Mouse (Mus musculus) lung, embryonic 14.5 days (tissue): ENCODE data around the gene Nav3. TPM values are rescaled to one million over a fixed set of nuclear protein-coding genes. Genes with fewer than 3 reads are reported as not detected.
A peak's percentile ranks its signal among the peaks of the same experiment; 100 is the strongest.

Experiments used
- ATAC-seq: fragments of 200-750 bp; cut with Nextera tagmentation; 2 replicates; pipeline ENCODE4 v1.8.0; 2017; ENCODE audit warnings: mild to moderate bottlenecking, moderate TSS enrichment, moderate library complexity; ENCODE audit not compliant: insufficient read depth
- DNase-seq: peaks from one replicate; pipeline ENCODE4 v3.0.0-alpha.2; 2015
- H3K27ac ChIP-seq: fragments of 300-500 bp; sonication (generic); 2 replicates; pipeline ENCODE4 v1.5.1; 2014; ENCODE audit warnings: low read depth, mild to moderate bottlenecking, moderate library complexity
- H3K27me3 ChIP-seq: fragments of 300-500 bp; sonication (generic); 2 replicates; pipeline ENCODE4 v1.6.1; 2014; ENCODE audit warnings: low read length, control low read depth; ENCODE audit not compliant: insufficient read depth
- H3K36me3 ChIP-seq: fragments of 300-500 bp; sonication (generic); 2 replicates; pipeline ENCODE4 v1.6.1; 2014; ENCODE audit warnings: control low read depth; ENCODE audit not compliant: insufficient read depth
- H3K4me1 ChIP-seq: fragments of 300-500 bp; sonication (generic); 2 replicates; pipeline ENCODE4 v1.6.1; 2014; ENCODE audit warnings: antibody characterized with exemption, control low read depth; ENCODE audit not compliant: insufficient read depth
- H3K4me2 ChIP-seq: fragments of 300-500 bp; sonication (generic); 2 replicates; pipeline ENCODE4 v1.6.1; 2014; ENCODE audit warnings: mild to moderate bottlenecking
- H3K4me3 ChIP-seq: fragments of 300-500 bp; sonication (generic); 2 replicates; pipeline ENCODE4 v1.5.1; 2014; ENCODE audit warnings: low read depth, low read length
- H3K9ac ChIP-seq: fragments of 300-500 bp; sonication (generic); 2 replicates; pipeline ENCODE4 v1.6.1; 2014
- H3K9me3 ChIP-seq: fragments of 300-500 bp; sonication (generic); 2 replicates; pipeline ENCODE4 v1.6.1; 2016; ENCODE audit warnings: low read depth, low read length, control low read depth
- CTCF ChIP-seq: IDR thresholded peaks from 2 replicates; pipeline ENCODE4 v1.5.1; 2016; ENCODE audit warnings: antibody characterized with exemption, low read depth
- WGBS: fragments of 180-500 bp; shearing (Covaris S2); extraction: QIAGEN DNeasy Blood & Tissue Kit; methylation state at CpG from one replicate; pipeline ENCODE4 v1.1.7; 2014; 5-methylcytosine and 5-hydroxymethylcytosine counted together
- polyA plus RNA-seq: library from polyadenylated mRNA; unstranded; fragments of >200 nt; fragmentation: Nextera tagmentation; extraction: Ambion mirVana; gene quantifications from 2 replicates; pipeline ENCODE4 v1.2.1, GENCODE M21; 2014

Gene Nav3
- polyA plus RNA-seq, 1 experiment from 2014 or later = 3.7 TPM

GRCm38 (mm10) chr10:110270561-110270960 is 185.4 kb downstream of the Nav3 start:
- H3K9ac ChIP-seq = no peak overlapping the region
- H3K4me2 ChIP-seq = no peak overlapping the region
- no peak for TF ChIP-seq CTCF
- ATAC-seq = no peak
- no peaks in the 10 kb centered on the region for H3K27me3 ChIP-seq
- H3K9me3 ChIP-seq = no peaks in the 10 kb centered on the region
- no peaks in the 10 kb centered on the region for H3K4me1 ChIP-seq
- no peak overlapping the region for H3K4me3 ChIP-seq
- DNase-seq = no peak
- H3K27ac ChIP-seq = no peak overlapping the region
- H3K36me3 ChIP-seq = no peaks in the 10 kb centered on the region
- 79% methylated on average over 1 of the region's 1 CpGs for WGBS

GRCm38 (mm10) chr10:110242128-110242561 is 213.9 kb downstream of the Nav3 start:
- no peak for TF ChIP-seq CTCF
- H3K4me3 ChIP-seq = no peak overlapping the region
- DNase-seq (peak; percentile 59), ATAC-seq (peak; percentile 66)
- H3K9ac ChIP-seq = no peak overlapping the region
- H3K9me3 ChIP-seq = no peaks in the 10 kb centered on the region
- no peak overlapping the region for H3K4me2 ChIP-seq
- no peaks in the 10 kb centered on the region for H3K4me1 ChIP-seq
- WGBS = 47% methylated on average over 3 of the region's 3 CpGs
- 0 out of 2 replicates have a peak overlapping the region, but pooled peaks have one; percentile 18 for H3K27ac ChIP-seq
- no peaks in the 10 kb centered on the region for H3K36me3 ChIP-seq
- no peaks in the 10 kb centered on the region for H3K27me3 ChIP-seq

- WGBS = 87% methylated on average over 3 of the region's 3 CpGs
- H3K27me3 ChIP-seq = no peaks in the 10 kb centered on the region
Measured at GRCm38 (mm10) chr10:110240667-110241066, 215.3 kb downstream of the Nav3 start.

GRCm38 (mm10) chr10:110233307-110233930 is 222.6 kb downstream of the Nav3 start:
- ATAC-seq (no peak), DNase-seq (no peak)
- Histone ChIP-seq H3K4me2 (no peak overlapping the region), H3K9ac (no peak overlapping the region), H3K4me3 (no peak overlapping the region), H3K27me3 (no peaks in the 10 kb centered on the region), H3K4me1 (no peaks in the 10 kb centered on the region), H3K36me3 (no peaks in the 10 kb centered on the region), H3K9me3 (no peaks in the 10 kb centered on the region), H3K27ac (no peak overlapping the region)
- TF ChIP-seq CTCF = no peak
- WGBS = 70% methylated on average over 6 of the region's 6 CpGs

More at GRCm38 (mm10) chr10:110240667-110241066, 215.3 kb downstream of the Nav3 start:
- Histone ChIP-seq H3K9me3 (no peaks in the 10 kb centered on the region), H3K9ac (no peak overlapping the region), H3K27ac (no peak overlapping the region), H3K36me3 (no peaks in the 10 kb centered on the region), H3K4me3 (no peak overlapping the region), H3K4me2 (no peak overlapping the region), H3K4me1 (no peaks in the 10 kb centered on the region)
- DNase-seq (no peak), ATAC-seq (no peak)
- TF ChIP-seq CTCF = no peak

GRCm38 (mm10) chr10:110206411-110206810 is 249.6 kb downstream of the Nav3 start:
- 0 out of 2 replicates have a peak, but pooled peaks cover 2% of the 10 kb centered on the region for H3K4me1 ChIP-seq
- H3K27me3 ChIP-seq = no peaks in the 10 kb centered on the region
- DNase-seq = no peak
- H3K4me2 ChIP-seq = no peak overlapping the region
- H3K27ac ChIP-seq = no peak overlapping the region
- WGBS = 92% methylated on average over 5 of the region's 5 CpGs
- no peak overlapping the region for H3K4me3 ChIP-seq
- no peak for TF ChIP-seq CTCF
- no peak overlapping the region for H3K9ac ChIP-seq
- no peak for ATAC-seq
- H3K9me3 ChIP-seq = no peaks in the 10 kb centered on the region
- no peaks in the 10 kb centered on the region for H3K36me3 ChIP-seq

- TF ChIP-seq CTCF = no peak
- no peak overlapping the region for H3K9ac ChIP-seq
- no peaks in the 10 kb centered on the region for H3K27me3 ChIP-seq
- WGBS = 48% methylated on average over 5 of the region's 5 CpGs
- 0 out of 2 replicates have a peak, but pooled peaks cover 2% of the 10 kb centered on the region for H3K4me1 ChIP-seq
- DNase-seq (peak; percentile 52), ATAC-seq (peak; percentile 80)
- no peaks in the 10 kb centered on the region for H3K9me3 ChIP-seq
- H3K4me3 ChIP-seq = no peak overlapping the region
- H3K4me2 ChIP-seq = no peak overlapping the region
- H3K36me3 ChIP-seq = no peaks in the 10 kb centered on the region
- H3K27ac ChIP-seq = no peak overlapping the region
Measured at GRCm38 (mm10) chr10:110204121-110204697, 251.8 kb downstream of the Nav3 start.

GRCm38 (mm10) chr10:110192881-110193280 is 263.1 kb downstream of the Nav3 start:
- ATAC-seq (peak; percentile 77; the same call in 1 of the 2 replicates), DNase-seq (peak; percentile 68)
- H3K4me3 ChIP-seq = no peak overlapping the region
- no peak for TF ChIP-seq CTCF
- H3K9me3 ChIP-seq = no peaks in the 10 kb centered on the region
- H3K27ac ChIP-seq = peak overlapping the region; percentile 6; the same call in 1 of the 2 replicates
- no peaks in the 10 kb centered on the region for H3K27me3 ChIP-seq
- no peak overlapping the region for H3K4me2 ChIP-seq
- no peak overlapping the region for H3K9ac ChIP-seq
- WGBS = 19% methylated on average over 4 of the region's 4 CpGs
- no peaks in the 10 kb centered on the region for H3K4me1 ChIP-seq
- H3K36me3 ChIP-seq = no peaks in the 10 kb centered on the region
